In the genomic region with DNA sequence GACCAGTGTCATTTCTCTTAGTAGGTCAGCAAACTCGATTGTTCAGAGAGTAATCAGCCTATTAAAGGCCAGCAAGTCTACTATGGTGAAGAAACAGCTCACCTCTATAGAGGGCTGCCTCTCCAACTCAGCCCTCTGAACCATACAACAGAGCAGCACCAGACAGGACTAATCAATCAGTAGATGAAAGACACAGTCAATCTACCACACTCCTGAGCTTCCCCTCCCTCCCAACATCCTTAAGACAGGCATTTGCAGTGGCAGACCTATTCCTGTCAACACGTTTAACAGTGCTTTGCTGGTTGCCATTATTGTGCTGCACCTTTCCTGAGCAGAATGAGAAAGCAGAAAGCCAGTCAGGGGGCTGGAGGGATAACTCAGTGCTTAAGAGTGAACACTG, we compare ENCODE assay signal across 12 mouse cellular contexts. TPM values are rescaled to one million over a fixed set of nuclear protein-coding genes. Genes with fewer than 3 reads are reported as not detected.
A peak's percentile ranks its signal among the peaks of the same experiment; 100 is the strongest.
DNase-seq lines count a peak whose midpoint lies in the region; ATAC-seq and TF ChIP-seq lines count a peak whose summit lies in the region.
"Had no signal": no experiment of that assay in that cellular context is flagged by ENCODE, and none has a peak within 500 bp of the region (broad histone marks: within the 10 kb centered on the region; RNA-seq: fewer than 3 reads in every experiment).

No protein-coding gene starts in this region.

- no peak for TF ChIP-seq EP300 in heart, postnatal 0 days (IDR thresholded peaks at IDR 0.05; ENCODE audit: low read depth)
- TF ChIP-seq EP300 in stomach, postnatal 0 days (optimal IDR thresholded peaks at IDR 0.05) = no peak

- no peaks in the 10 kb centered on the region for H3K9me3 ChIP-seq in heart, postnatal 0 days (replicated peaks; ENCODE audit: control insufficient read depth, low read length)
- H3K9me3 ChIP-seq in midbrain, embryonic 11.5 days (ENCODE audit: control insufficient read depth, low read length) = no peaks in the 10 kb centered on the region
- no peaks in the 10 kb centered on the region for H3K9me3 ChIP-seq in midbrain, embryonic 10.5 days (replicated peaks)
- no peaks in the 10 kb centered on the region for H3K9me3 ChIP-seq in kidney, embryonic 15.5 days (replicated peaks)
- no peaks in the 10 kb centered on the region for H3K9me3 ChIP-seq in stomach, postnatal 0 days (ENCODE audit: control insufficient read depth, low read length)
- H3K9me3 ChIP-seq: limb, embryonic 10.5 days; neural tube, embryonic 12.5 days had no signal

- DNase-seq in heart, postnatal 0 days (ENCODE audit: low spot score) = peak; percentile 30
- no peak for DNase-seq in heart, postnatal 25 days (ENCODE audit: low spot score)
- DNase-seq in midbrain, embryonic 11.5 days (ENCODE audit: low spot score, missing footprints) = no peak
- no peak for DNase-seq in midbrain, embryonic 10.5 days (ENCODE audit: low spot score)
- no peak for DNase-seq in stomach, postnatal 0 days (ENCODE audit: low spot score)
- DNase-seq in adipocyte (ENCODE audit: low spot score) = no peak
- DNase-seq in frontal cortex, adult 2 months (ENCODE audit: extremely low spot score in 1 of 2, low spot score in 1 of 2) = no peak
- DNase-seq: thymus, adult 2 months had no signal

- 53% methylated on average over 2 of the region's 2 CpGs for WGBS in heart, postnatal 0 days
- 66% methylated on average over 2 of the region's 2 CpGs for WGBS in midbrain, embryonic 11.5 days
- WGBS in midbrain, embryonic 10.5 days = 71% methylated on average over 2 of the region's 2 CpGs
- WGBS in kidney, embryonic 15.5 days = 58% methylated on average over 2 of the region's 2 CpGs
- 44% methylated on average over 2 of the region's 2 CpGs for WGBS in stomach, postnatal 0 days

- no peak overlapping the region for H3K27ac ChIP-seq in heart, postnatal 0 days (ENCODE audit: low read depth)
- no peak overlapping the region for H3K27ac ChIP-seq in midbrain, embryonic 11.5 days (ENCODE audit: low read depth, low read length)
- H3K27ac ChIP-seq in midbrain, embryonic 10.5 days (replicated peaks) = no peak overlapping the region
- H3K27ac ChIP-seq in kidney, embryonic 15.5 days = peak overlapping the region; percentile 82
- H3K27ac ChIP-seq in stomach, postnatal 0 days (replicated peaks) = peak overlapping the region; percentile 83
- H3K27ac ChIP-seq: limb, embryonic 10.5 days; neural tube, embryonic 12.5 days had no signal

- peaks cover 17% of the 10 kb centered on the region for H3K4me1 ChIP-seq in heart, postnatal 0 days (ENCODE audit: control insufficient read depth, insufficient read depth)
- H3K4me1 ChIP-seq in midbrain, embryonic 11.5 days (ENCODE audit: control insufficient read depth, insufficient read depth, low read length) = 0 out of 2 replicates have a peak, but pooled peaks cover 2% of the 10 kb centered on the region
- H3K4me1 ChIP-seq in midbrain, embryonic 10.5 days = peaks cover 23% of the 10 kb centered on the region
- peaks cover 57% of the 10 kb centered on the region for H3K4me1 ChIP-seq in kidney, embryonic 15.5 days
- peaks cover 2% of the 10 kb centered on the region; the same call in 1 of the 2 replicates for H3K4me1 ChIP-seq in stomach, postnatal 0 days (replicated peaks; ENCODE audit: control insufficient read depth, insufficient read depth)

- TF ChIP-seq CTCF in heart, postnatal 0 days (IDR thresholded peaks at IDR 0.05; ENCODE audit: low read depth) = no peak
- no peak for TF ChIP-seq CTCF in stomach, postnatal 0 days (IDR thresholded peaks at IDR 0.05; ENCODE audit: low read depth)

- no peak overlapping the region for H3K4me2 ChIP-seq in heart, postnatal 0 days (ENCODE audit: low read depth, low read length)
- no peak overlapping the region for H3K4me2 ChIP-seq in midbrain, embryonic 11.5 days
- 0 out of 2 replicates have a peak overlapping the region, but pooled peaks have one; percentile 12 for H3K4me2 ChIP-seq in kidney, embryonic 15.5 days
- no peak overlapping the region for H3K4me2 ChIP-seq in stomach, postnatal 0 days (replicated peaks; ENCODE audit: low read depth)
- H3K4me2 ChIP-seq: neural tube, embryonic 12.5 days had no signal

- H3K36me3 ChIP-seq in heart, postnatal 0 days (replicated peaks; ENCODE audit: control insufficient read depth, insufficient read depth, low read length) = no peaks in the 10 kb centered on the region
- H3K36me3 ChIP-seq in midbrain, embryonic 11.5 days (ENCODE audit: control insufficient read depth, insufficient read depth, low read length) = no peaks in the 10 kb centered on the region
- H3K36me3 ChIP-seq in midbrain, embryonic 10.5 days = no peaks in the 10 kb centered on the region
- H3K36me3 ChIP-seq in kidney, embryonic 15.5 days = no peaks in the 10 kb centered on the region
- H3K36me3 ChIP-seq in stomach, postnatal 0 days (ENCODE audit: control insufficient read depth, insufficient read depth, low read length) = no peaks in the 10 kb centered on the region
- H3K36me3 ChIP-seq: limb, embryonic 10.5 days; neural tube, embryonic 12.5 days had no signal

- intact Hi-C loops in heart, postnatal 25 days (cut with DNase I) = no loop called here

- no peak for ATAC-seq in heart, postnatal 0 days (ENCODE audit: insufficient read depth, low read depth)
- peak; percentile 34; the same call in 1 of the 2 replicates for ATAC-seq in midbrain, embryonic 11.5 days (ENCODE audit: low FRiP score)
- peak; percentile 52; the same call in 1 of the 2 replicates for ATAC-seq in kidney, embryonic 15.5 days (replicated peaks; ENCODE audit: low FRiP score)
- no peak for ATAC-seq in stomach, postnatal 0 days (ENCODE audit: low FRiP score, low TSS enrichment)

- H3K9ac ChIP-seq in heart, postnatal 0 days (replicated peaks; ENCODE audit: low read depth, low read length) = no peak overlapping the region
- H3K9ac ChIP-seq in midbrain, embryonic 11.5 days (ENCODE audit: low read length) = no peak overlapping the region
- no peak overlapping the region for H3K9ac ChIP-seq in kidney, embryonic 15.5 days
- no peak overlapping the region for H3K9ac ChIP-seq in stomach, postnatal 0 days (ENCODE audit: low read length)
- H3K9ac ChIP-seq: neural tube, embryonic 12.5 days had no signal

- H3K4me3 ChIP-seq in heart, postnatal 0 days (ENCODE audit: low read depth, low read length) = no peak overlapping the region
- no peak overlapping the region for H3K4me3 ChIP-seq in midbrain, embryonic 11.5 days (ENCODE audit: low read depth, low read length)
- H3K4me3 ChIP-seq in midbrain, embryonic 10.5 days = no peak overlapping the region
- H3K4me3 ChIP-seq in kidney, embryonic 15.5 days (replicated peaks) = no peak overlapping the region
- no peak overlapping the region for H3K4me3 ChIP-seq in stomach, postnatal 0 days (ENCODE audit: low read depth, low read length)
- H3K4me3 ChIP-seq: erythroblast, embryonic 14.5 days; limb, embryonic 10.5 days; neural tube, embryonic 12.5 days had no signal

- 0 out of 2 replicates have a peak, but pooled peaks cover 3% of the 10 kb centered on the region for H3K27me3 ChIP-seq in heart, postnatal 0 days (ENCODE audit: control insufficient read depth, insufficient read depth, low read length)
- H3K27me3 ChIP-seq in midbrain, embryonic 11.5 days (ENCODE audit: control insufficient read depth, insufficient read depth, low read length) = no peaks in the 10 kb centered on the region
- no peaks in the 10 kb centered on the region for H3K27me3 ChIP-seq in midbrain, embryonic 10.5 days (ENCODE audit: low read depth, poor library complexity, severe bottlenecking)
- no peaks in the 10 kb centered on the region for H3K27me3 ChIP-seq in kidney, embryonic 15.5 days
- H3K27me3 ChIP-seq in stomach, postnatal 0 days (ENCODE audit: control insufficient read depth, insufficient read depth, low read length) = no peaks in the 10 kb centered on the region
- H3K27me3 ChIP-seq: neural tube, embryonic 12.5 days had no signal

RNA-seq across cellular contexts. Expression of a gene that starts 15.0 kb away (rescaled TPM):
- 38.0 and 41.9 TPM in 2 replicates for total RNA-seq in heart, postnatal 0 days (2014; rRNA removed; ENCODE audit: low replicate concordance)
- 49.4 and 52.8 TPM in 2 replicates for polyA plus RNA-seq in heart, postnatal 0 days (2015; fragmentation: Nextera tagmentation; extraction: Ambion mirVana)
- total RNA-seq in heart, postnatal 25 days (2021) = 10 to 100 TPM; 87.9 to 96.9 TPM
- polyA plus RNA-seq in midbrain, embryonic 11.5 days (2014; fragmentation: Nextera tagmentation; extraction: Ambion mirVana) = 117 and 123 TPM in 2 replicates
- 72.1 and 73.1 TPM in 2 replicates for polyA plus RNA-seq in midbrain, embryonic 10.5 days (2016; fragmentation: Nextera tagmentation; extraction: Ambion mirVana)
- 76.5 and 81.2 TPM in 2 replicates for polyA plus RNA-seq in kidney, embryonic 15.5 days (2015; fragmentation: Nextera tagmentation; extraction: Ambion mirVana)
- polyA plus RNA-seq in stomach, postnatal 0 days (2015; fragmentation: Nextera tagmentation; extraction: Ambion mirVana) = 116 and 118 TPM in 2 replicates
- polyA plus RNA-seq in frontal cortex, adult 2 months (2012; rRNA removed) = 87.0 and 90.3 TPM in 2 replicates
- polyA plus RNA-seq: erythroblast, embryonic 14.5 days had no signal

RNA-seq across cellular contexts. Expression of a gene that starts 16.3 kb away (rescaled TPM):
- 0.58 and 0.92 TPM in 2 replicates for total RNA-seq in heart, postnatal 0 days (2014; rRNA removed; ENCODE audit: low replicate concordance)
- 4.3 and 4.5 TPM in 2 replicates for polyA plus RNA-seq in heart, postnatal 0 days (2015; fragmentation: Nextera tagmentation; extraction: Ambion mirVana)
- 1 to 10 TPM; 4.4 to 5.6 TPM for total RNA-seq in heart, postnatal 25 days (2021)
- polyA plus RNA-seq in midbrain, embryonic 11.5 days (2014; fragmentation: Nextera tagmentation; extraction: Ambion mirVana) = 5.6 and 5.8 TPM in 2 replicates
- polyA plus RNA-seq in midbrain, embryonic 10.5 days (2016; fragmentation: Nextera tagmentation; extraction: Ambion mirVana) = 5.6 and 6.1 TPM in 2 replicates
- 2.8 and 3.2 TPM in 2 replicates for polyA plus RNA-seq in kidney, embryonic 15.5 days (2015; fragmentation: Nextera tagmentation; extraction: Ambion mirVana)
- polyA plus RNA-seq in stomach, postnatal 0 days (2015; fragmentation: Nextera tagmentation; extraction: Ambion mirVana) = 3.3 and 3.6 TPM in 2 replicates
- polyA plus RNA-seq in frontal cortex, adult 2 months (2012; rRNA removed) = 12.6 and 14.0 TPM in 2 replicates
- polyA plus RNA-seq: erythroblast, embryonic 14.5 days had no signal

Comparison
In these comparisons a context has a peak if more than half of its experiments do, and no peak if none do; other contexts are left out.
1. ATAC-seq: peak in midbrain, embryonic 11.5 days (single experiment) and kidney, embryonic 15.5 days (single experiment); none in heart, postnatal 0 days (single experiment) and stomach, postnatal 0 days (single experiment).
2. H3K27ac ChIP-seq: peak in kidney, embryonic 15.5 days (single experiment) and stomach, postnatal 0 days (single experiment); none in heart, postnatal 0 days (single experiment), midbrain, embryonic 11.5 days (single experiment) and midbrain, embryonic 10.5 days (single experiment).